Mouse (Mus musculus): ENCODE data around the gene 4930503B20Rik. TPM values are rescaled to one million over a fixed set of nuclear protein-coding genes. Genes with fewer than 3 reads are reported as not detected.

4930503B20Rik gene
- polyA plus RNA-seq, 1 experiment from 2014 or later = not detected

- Histone ChIP-seq H3K4me3 (ENCODE audit: low read depth, low read length) (no peak overlapping the region), H3K9ac (replicated peaks; ENCODE audit: low read depth) (no peak overlapping the region), H3K4me1 (ENCODE audit: insufficient read depth, low read depth, low read length) (no peaks in the 10 kb centered on the region), H3K36me3 (ENCODE audit: insufficient read depth, low read length) (no peaks in the 10 kb centered on the region), H3K4me2 (replicated peaks; ENCODE audit: low read depth, low read length) (no peak overlapping the region), H3K27me3 (replicated peaks; ENCODE audit: insufficient read depth, low read length) (no peaks in the 10 kb centered on the region), H3K27ac (ENCODE audit: low read length) (no peak overlapping the region), H3K9me3 (ENCODE audit: low read length) (no peaks in the 10 kb centered on the region)
- ATAC-seq = no peak
- WGBS = 88% methylated on average over 4 of the region's 4 CpGs
- DNase-seq (ENCODE audit: low spot score) = no peak
- TF ChIP-seq EP300 (IDR thresholded peaks at IDR 0.05) = no peak
- TF ChIP-seq CTCF (IDR thresholded peaks at IDR 0.05) = no peak
Measured at GRCm38 (mm10) chr3:146676193-146676592, 25.1 kb upstream of the 4930503B20Rik start.

- Histone ChIP-seq H3K9me3 (ENCODE audit: low read length) (no peaks in the 10 kb centered on the region), H3K4me3 (ENCODE audit: low read depth, low read length) (no peak overlapping the region), H3K9ac (replicated peaks; ENCODE audit: low read depth) (no peak overlapping the region), H3K27ac (ENCODE audit: low read length) (no peak overlapping the region), H3K36me3 (ENCODE audit: insufficient read depth, low read length) (no peaks in the 10 kb centered on the region), H3K4me2 (replicated peaks; ENCODE audit: low read depth, low read length) (no peak overlapping the region), H3K4me1 (ENCODE audit: insufficient read depth, low read depth, low read length) (no peaks in the 10 kb centered on the region), H3K27me3 (replicated peaks; ENCODE audit: insufficient read depth, low read length) (no peaks in the 10 kb centered on the region)
- 84% methylated on average over 1 of the region's 1 CpGs for WGBS
- TF ChIP-seq EP300 (IDR thresholded peaks at IDR 0.05) = no peak
- TF ChIP-seq CTCF (IDR thresholded peaks at IDR 0.05) = no peak
- ATAC-seq = no peak
- DNase-seq (ENCODE audit: low spot score) = no peak
Measured at GRCm38 (mm10) chr3:146675101-146675500, 24.0 kb upstream of the 4930503B20Rik start.

GRCm38 (mm10) chr3:146671121-146671520 is 20.0 kb upstream of the 4930503B20Rik start:
- no peak for DNase-seq (ENCODE audit: low spot score)
- Histone ChIP-seq H3K36me3 (ENCODE audit: insufficient read depth, low read length) (no peaks in the 10 kb centered on the region), H3K27ac (ENCODE audit: low read length) (no peak overlapping the region), H3K27me3 (replicated peaks; ENCODE audit: insufficient read depth, low read length) (no peaks in the 10 kb centered on the region), H3K4me3 (ENCODE audit: low read depth, low read length) (no peak overlapping the region), H3K4me1 (ENCODE audit: insufficient read depth, low read depth, low read length) (no peaks in the 10 kb centered on the region), H3K9ac (replicated peaks; ENCODE audit: low read depth) (no peak overlapping the region), H3K9me3 (ENCODE audit: low read length) (no peaks in the 10 kb centered on the region), H3K4me2 (replicated peaks; ENCODE audit: low read depth, low read length) (no peak overlapping the region)
- WGBS = 58% methylated on average over 2 of the region's 2 CpGs
- ATAC-seq = no peak
- TF ChIP-seq CTCF (IDR thresholded peaks at IDR 0.05) = no peak
- TF ChIP-seq EP300 (IDR thresholded peaks at IDR 0.05) = no peak

- H3K9ac ChIP-seq (replicated peaks; ENCODE audit: low read depth) = no peak overlapping the region
- no peak for ATAC-seq
- H3K36me3 ChIP-seq (ENCODE audit: insufficient read depth, low read length) = no peaks in the 10 kb centered on the region
- TF ChIP-seq EP300 (IDR thresholded peaks at IDR 0.05) (no peak), CTCF (IDR thresholded peaks at IDR 0.05) (no peak)
- no peak overlapping the region for H3K4me3 ChIP-seq (ENCODE audit: low read depth, low read length)
- WGBS = 71% methylated on average over 7 of the region's 7 CpGs
- H3K9me3 ChIP-seq (ENCODE audit: low read length) = no peaks in the 10 kb centered on the region
- no peaks in the 10 kb centered on the region for H3K27me3 ChIP-seq (replicated peaks; ENCODE audit: insufficient read depth, low read length)
- no peak overlapping the region for H3K27ac ChIP-seq (ENCODE audit: low read length)
- H3K4me1 ChIP-seq (ENCODE audit: insufficient read depth, low read depth, low read length) = no peaks in the 10 kb centered on the region
- DNase-seq (ENCODE audit: low spot score) = no peak
- no peak overlapping the region for H3K4me2 ChIP-seq (replicated peaks; ENCODE audit: low read depth, low read length)
Measured at GRCm38 (mm10) chr3:146661907-146662306, 10.8 kb upstream of the 4930503B20Rik start.

GRCm38 (mm10) chr3:146661001-146661400 is 9.9 kb upstream of the 4930503B20Rik start:
- ATAC-seq (no peak), DNase-seq (ENCODE audit: low spot score) (no peak)
- Histone ChIP-seq H3K9me3 (ENCODE audit: low read length) (no peaks in the 10 kb centered on the region), H3K4me2 (replicated peaks; ENCODE audit: low read depth, low read length) (no peak overlapping the region), H3K4me3 (ENCODE audit: low read depth, low read length) (no peak overlapping the region), H3K4me1 (ENCODE audit: insufficient read depth, low read depth, low read length) (no peaks in the 10 kb centered on the region), H3K36me3 (ENCODE audit: insufficient read depth, low read length) (no peaks in the 10 kb centered on the region), H3K9ac (replicated peaks; ENCODE audit: low read depth) (no peak overlapping the region), H3K27ac (ENCODE audit: low read length) (no peak overlapping the region), H3K27me3 (replicated peaks; ENCODE audit: insufficient read depth, low read length) (no peaks in the 10 kb centered on the region)
- TF ChIP-seq CTCF (IDR thresholded peaks at IDR 0.05) = no peak
- WGBS = 46% methylated on average over 6 of the region's 6 CpGs

- H3K4me3 ChIP-seq (ENCODE audit: low read depth, low read length) = no peak overlapping the region
- DNase-seq (ENCODE audit: low spot score) = no peak
- no peak overlapping the region for H3K4me2 ChIP-seq (replicated peaks; ENCODE audit: low read depth, low read length)
- H3K9me3 ChIP-seq (ENCODE audit: low read length) = no peaks in the 10 kb centered on the region
- no peaks in the 10 kb centered on the region for H3K27me3 ChIP-seq (replicated peaks; ENCODE audit: insufficient read depth, low read length)
- H3K27ac ChIP-seq (ENCODE audit: low read length) = no peak overlapping the region
- TF ChIP-seq EP300 (IDR thresholded peaks at IDR 0.05) = no peak
- TF ChIP-seq CTCF (IDR thresholded peaks at IDR 0.05) = no peak
- H3K9ac ChIP-seq (replicated peaks; ENCODE audit: low read depth) = no peak overlapping the region
- no peak for ATAC-seq
- WGBS = 83% methylated on average over 5 of the region's 5 CpGs
- H3K4me1 ChIP-seq (ENCODE audit: insufficient read depth, low read depth, low read length) = no peaks in the 10 kb centered on the region
- H3K36me3 ChIP-seq (ENCODE audit: insufficient read depth, low read length) = no peaks in the 10 kb centered on the region
Measured at GRCm38 (mm10) chr3:146659321-146659720, 8.2 kb upstream of the 4930503B20Rik start.

GRCm38 (mm10) chr3:146658061-146658639 is 7.0 kb upstream of the 4930503B20Rik start:
- WGBS = 96% methylated on average over 1 of the region's 1 CpGs
- no peak overlapping the region for H3K4me3 ChIP-seq (ENCODE audit: low read depth, low read length)

More at GRCm38 (mm10) chr3:146658061-146658639, 7.0 kb upstream of the 4930503B20Rik start:
- no peak for ATAC-seq
- TF ChIP-seq CTCF (IDR thresholded peaks at IDR 0.05) (no peak), EP300 (IDR thresholded peaks at IDR 0.05) (no peak)
- no peak for DNase-seq (ENCODE audit: low spot score)
- Histone ChIP-seq H3K27ac (ENCODE audit: low read length) (no peak overlapping the region), H3K9me3 (ENCODE audit: low read length) (no peaks in the 10 kb centered on the region), H3K4me2 (replicated peaks; ENCODE audit: low read depth, low read length) (no peak overlapping the region), H3K9ac (replicated peaks; ENCODE audit: low read depth) (no peak overlapping the region), H3K27me3 (replicated peaks; ENCODE audit: insufficient read depth, low read length) (no peaks in the 10 kb centered on the region), H3K36me3 (ENCODE audit: insufficient read depth, low read length) (no peaks in the 10 kb centered on the region), H3K4me1 (ENCODE audit: insufficient read depth, low read depth, low read length) (no peaks in the 10 kb centered on the region)

Measured in lung, postnatal 0 days (tissue).